Mouse (Mus musculus) heart, embryonic 16.5 days (tissue): ENCODE data around the gene Gm37240. TPM values are rescaled to one million over a fixed set of nuclear protein-coding genes. Genes with fewer than 3 reads are reported as not detected.

Source experiments
- ATAC-seq: fragments of 200-750 bp; cut with Nextera tagmentation; replicated peaks from 2 replicates; pipeline ENCODE4 v1.8.0; 2017; ENCODE audit warnings: moderate number of reproducible peaks; ENCODE audit not compliant: insufficient read depth, low FRiP score; ENCODE audit errors: extremely low read depth
- H3K27ac ChIP-seq: fragments of 300-500 bp; sonication (generic); 2 replicates; pipeline ENCODE4 v1.5.1; 2014; ENCODE audit warnings: mild to moderate bottlenecking, low read length, control low read depth, moderate library complexity
- H3K27me3 ChIP-seq: fragments of 300-500 bp; sonication (generic); 2 replicates; pipeline ENCODE4 v1.6.1; 2014; ENCODE audit warnings: low read length, mixed read lengths; ENCODE audit not compliant: control insufficient read depth, insufficient read depth
- H3K36me3 ChIP-seq: fragments of 300-500 bp; sonication (generic); 2 replicates; pipeline ENCODE4 v1.6.1; 2014; ENCODE audit not compliant: control insufficient read depth, insufficient read depth
- H3K4me1 ChIP-seq: fragments of 300-500 bp; sonication (generic); 2 replicates; pipeline ENCODE4 v1.6.1; 2014; ENCODE audit warnings: low read length, mixed read lengths; ENCODE audit not compliant: control insufficient read depth, insufficient read depth
- H3K4me2 ChIP-seq: fragments of 300-500 bp; sonication (generic); 2 replicates; pipeline ENCODE4 v1.6.1; 2014; ENCODE audit warnings: low read depth, mild to moderate bottlenecking, control low read depth, low read length
- H3K4me3 ChIP-seq: fragments of 300-500 bp; sonication (generic); 2 replicates; pipeline ENCODE4 v1.5.1; 2014; ENCODE audit warnings: mild to moderate bottlenecking, control low read depth, low read length
- H3K9ac ChIP-seq: fragments of 300-500 bp; sonication (generic); 2 replicates; pipeline ENCODE4 v1.6.1; 2014; ENCODE audit warnings: low read length, control low read depth
- H3K9me3 ChIP-seq: fragments of 300-500 bp; sonication (generic); replicated peaks from 2 replicates; pipeline ENCODE4 v1.6.1; 2016; ENCODE audit warnings: low read length; ENCODE audit not compliant: control insufficient read depth
- WGBS: fragments of 180-500 bp; shearing (Covaris S2); extraction: QIAGEN DNeasy Blood & Tissue Kit; methylation state at CpG from one replicate; pipeline ENCODE4 v1.1.7; 2014; 5-methylcytosine and 5-hydroxymethylcytosine counted together
- polyA plus RNA-seq: library from polyadenylated mRNA; unstranded; fragments of >200 nt; fragmentation: Nextera tagmentation; extraction: Ambion mirVana; gene quantifications from 2 replicates; pipeline ENCODE4 v1.2.1, GENCODE M21; 2015

Gene Gm37240
- polyA plus RNA-seq, 1 experiment from 2014 or later: 18.4 TPM

GRCm38 (mm10) chr3:84615856-84616225, 1271.5 kb downstream of the Gm37240 start:
- 40% methylated on average over 7 of the region's 7 CpGs for WGBS
- H3K4me2 ChIP-seq: no peak overlapping the region
- H3K27ac ChIP-seq: no peak overlapping the region

GRCm38 (mm10) chr3:84615050-84615855, 1272.1 kb downstream of the Gm37240 start:
- WGBS: 21% methylated on average over 5 of the region's 5 CpGs
- Histone ChIP-seq H3K4me3 (no peak overlapping the region), H3K27me3 (no peaks in the 10 kb centered on the region), H3K9me3 (no peaks in the 10 kb centered on the region), H3K4me2 (no peak overlapping the region), H3K4me1 (peaks cover 5% of the 10 kb centered on the region; the same call in 1 of the 2 replicates), H3K9ac (no peak overlapping the region), H3K36me3 (no peaks in the 10 kb centered on the region), H3K27ac (no peak overlapping the region)
- ATAC-seq: peak; percentile 41; the same call in 1 of the 2 replicates

More at GRCm38 (mm10) chr3:84615856-84616225, 1271.5 kb downstream of the Gm37240 start:
- no peaks in the 10 kb centered on the region for H3K36me3 ChIP-seq
- H3K4me3 ChIP-seq: no peak overlapping the region
- no peak overlapping the region for H3K9ac ChIP-seq
- H3K9me3 ChIP-seq: no peaks in the 10 kb centered on the region
- H3K27me3 ChIP-seq: no peaks in the 10 kb centered on the region
- no peak for ATAC-seq
- H3K4me1 ChIP-seq: peaks cover 5% of the 10 kb centered on the region; the same call in 1 of the 2 replicates

- no peak for ATAC-seq
- WGBS: 81% methylated on average over 9 of the region's 9 CpGs
Measured at GRCm38 (mm10) chr3:84610183-84610710, 1277.1 kb downstream of the Gm37240 start.

DNA sequence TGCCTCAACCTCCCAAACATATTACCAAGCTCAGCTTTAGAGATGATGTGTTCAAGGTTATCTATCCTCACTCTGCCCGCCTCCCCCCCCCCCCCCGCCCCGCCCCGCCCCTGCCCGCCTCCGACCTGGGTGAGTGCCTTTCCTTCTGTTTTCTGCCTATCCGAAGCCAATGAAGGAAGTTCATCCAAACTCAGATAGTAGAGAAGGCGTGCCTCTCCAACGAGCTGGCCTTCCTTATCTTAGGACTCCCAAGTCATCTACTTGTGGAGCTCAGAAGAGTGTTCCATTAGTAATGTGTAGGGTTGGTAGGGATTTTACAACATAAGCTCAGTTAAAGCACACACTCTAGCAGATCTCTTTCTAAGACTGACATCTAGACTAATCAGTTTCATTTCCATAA, 1284.1 kb downstream of the Gm37240 start:
- Histone ChIP-seq H3K36me3 (no peaks in the 10 kb centered on the region), H3K27ac (no peak overlapping the region), H3K4me3 (no peak overlapping the region), H3K4me1 (0 out of 2 replicates have a peak, but pooled peaks cover 2% of the 10 kb centered on the region), H3K9me3 (peaks cover 3% of the 10 kb centered on the region; the same call in 1 of the 2 replicates), H3K9ac (no peak overlapping the region), H3K27me3 (no peaks in the 10 kb centered on the region), H3K4me2 (no peak overlapping the region)
- WGBS: 65% methylated on average over 8 of the region's 9 CpGs
- no peak for ATAC-seq

More at GRCm38 (mm10) chr3:84610183-84610710, 1277.1 kb downstream of the Gm37240 start:
- H3K36me3 ChIP-seq: no peaks in the 10 kb centered on the region
- H3K27me3 ChIP-seq: no peaks in the 10 kb centered on the region
- peaks cover 3% of the 10 kb centered on the region; the same call in 1 of the 2 replicates for H3K9me3 ChIP-seq
- no peak overlapping the region for H3K4me3 ChIP-seq
- H3K4me1 ChIP-seq: 0 out of 2 replicates have a peak, but pooled peaks cover under 1% of the 10 kb centered on the region
- no peak overlapping the region for H3K4me2 ChIP-seq
- no peak overlapping the region for H3K27ac ChIP-seq
- H3K9ac ChIP-seq: no peak overlapping the region

DNA sequence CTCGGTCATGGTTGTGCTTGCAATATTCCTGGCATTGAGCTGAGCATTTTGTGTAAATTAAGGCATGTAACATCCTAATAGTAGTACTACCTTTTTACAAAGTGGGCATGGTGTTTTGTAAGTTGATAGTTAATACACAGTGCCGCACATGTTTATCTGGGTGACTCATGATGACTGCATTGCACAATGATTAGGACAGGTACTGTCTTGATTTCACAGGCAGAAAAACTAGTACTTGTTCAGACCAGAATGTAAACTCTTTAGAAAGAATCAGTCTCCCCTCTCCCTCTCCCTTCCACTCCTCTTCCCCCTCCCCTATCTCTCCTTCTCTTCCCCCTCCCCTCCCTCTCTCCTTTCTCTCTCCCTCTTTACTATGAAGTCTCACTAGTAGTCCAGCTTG, 1284.6 kb downstream of the Gm37240 start:
- no peaks in the 10 kb centered on the region for H3K36me3 ChIP-seq
- H3K9me3 ChIP-seq: peaks cover 3% of the 10 kb centered on the region; the same call in 1 of the 2 replicates
- no peak overlapping the region for H3K9ac ChIP-seq
- no peak overlapping the region for H3K4me2 ChIP-seq
- no peaks in the 10 kb centered on the region for H3K27me3 ChIP-seq
- no peak overlapping the region for H3K27ac ChIP-seq
- 0 out of 2 replicates have a peak, but pooled peaks cover 2% of the 10 kb centered on the region for H3K4me1 ChIP-seq
- H3K4me3 ChIP-seq: no peak overlapping the region
- ATAC-seq: no peak
- 72% methylated on average over 2 of the region's 2 CpGs for WGBS

GRCm38 (mm10) chr3:84601870-84602495, 1285.3 kb downstream of the Gm37240 start:
- no peak overlapping the region for H3K4me3 ChIP-seq
- H3K9ac ChIP-seq: no peak overlapping the region
- WGBS: 79% methylated on average over 9 of the region's 9 CpGs
- ATAC-seq: no peak
- 0 out of 2 replicates have a peak, but pooled peaks cover 2% of the 10 kb centered on the region for H3K4me1 ChIP-seq
- no peaks in the 10 kb centered on the region for H3K36me3 ChIP-seq
- no peak overlapping the region for H3K4me2 ChIP-seq
- no peaks in the 10 kb centered on the region for H3K27me3 ChIP-seq
- H3K9me3 ChIP-seq: peaks cover 3% of the 10 kb centered on the region; the same call in 1 of the 2 replicates
- no peak overlapping the region for H3K27ac ChIP-seq

DNA sequence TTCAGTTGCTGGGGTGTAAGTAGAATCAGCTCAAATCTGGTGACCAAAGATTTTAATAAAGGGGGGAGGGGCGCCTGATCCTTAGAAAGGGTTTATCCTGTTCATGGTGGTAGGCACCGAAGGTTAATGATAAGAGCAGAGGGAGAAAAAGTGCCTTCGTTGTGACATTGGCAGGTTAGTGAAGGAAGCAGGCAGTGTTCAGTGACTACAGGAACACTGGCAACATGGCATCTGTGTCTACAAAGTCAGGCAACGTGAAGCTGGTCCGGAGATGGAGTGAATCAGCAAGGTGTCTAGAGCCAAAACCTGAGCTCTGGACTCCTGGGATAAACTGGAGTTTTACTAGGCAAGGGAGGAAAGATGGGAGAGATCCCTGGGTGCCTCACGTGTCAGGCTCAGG, 1288.6 kb downstream of the Gm37240 start:
- H3K4me3 ChIP-seq: no peak overlapping the region
- ATAC-seq: no peak
- no peaks in the 10 kb centered on the region for H3K36me3 ChIP-seq
- H3K9me3 ChIP-seq: no peaks in the 10 kb centered on the region
- WGBS: 78% methylated on average over 6 of the region's 6 CpGs
- 0 out of 2 replicates have a peak, but pooled peaks cover 2% of the 10 kb centered on the region for H3K4me1 ChIP-seq
- no peak overlapping the region for H3K4me2 ChIP-seq
- no peak overlapping the region for H3K9ac ChIP-seq
- H3K27ac ChIP-seq: no peak overlapping the region
- no peaks in the 10 kb centered on the region for H3K27me3 ChIP-seq

GRCm38 (mm10) chr3:84597996-84598734, 1289.2 kb downstream of the Gm37240 start:
- no peaks in the 10 kb centered on the region for H3K27me3 ChIP-seq
- no peaks in the 10 kb centered on the region for H3K9me3 ChIP-seq
- no peaks in the 10 kb centered on the region for H3K36me3 ChIP-seq
- no peak overlapping the region for H3K4me2 ChIP-seq
- H3K4me1 ChIP-seq: peaks cover 7% of the 10 kb centered on the region; the same call in 1 of the 2 replicates
- WGBS: 81% methylated on average over 6 of the region's 6 CpGs
- no peak overlapping the region for H3K9ac ChIP-seq
- no peak overlapping the region for H3K27ac ChIP-seq
- no peak for ATAC-seq
- H3K4me3 ChIP-seq: no peak overlapping the region
